Mouse (Mus musculus): ENCODE measurements around the gene Flywch2.

DNA sequence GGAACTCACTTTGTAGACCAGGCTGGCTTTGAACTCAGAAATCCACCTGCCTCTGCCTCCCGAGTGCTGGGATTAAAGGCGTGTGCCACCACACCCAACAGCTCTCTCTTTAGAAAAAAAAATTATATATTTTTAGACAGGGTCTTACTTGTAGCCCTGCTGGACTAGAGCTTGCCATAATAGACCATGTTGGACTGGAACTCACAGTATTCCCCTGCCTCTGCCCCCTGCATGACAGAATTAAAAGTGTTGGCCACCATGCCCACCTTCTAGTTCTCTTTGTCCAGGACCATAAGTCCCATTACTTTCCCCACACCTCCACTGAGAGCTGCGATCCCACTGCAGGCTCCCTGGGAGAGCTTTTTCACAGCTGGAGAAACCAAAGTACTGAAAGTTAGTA is 38.4 kb downstream of the Flywch2 start:
- TF ChIP-seq CTCF (IDR thresholded peaks at IDR 0.05; ENCODE audit: insufficient read depth, low read length) (no peak), POLR2A (IDR thresholded peaks at IDR 0.05; ENCODE audit: borderline replicate concordance, extremely low read depth, low read depth, low read length) (no peak)
